Mouse (Mus musculus): ENCODE data around the gene Cfap97d2. TPM values are rescaled to one million over a fixed set of nuclear protein-coding genes. Genes with fewer than 3 reads are reported as not detected.
"Not testable (repeated sequence)": the region's sequence is repeated elsewhere in the genome, so short reads cannot be mapped to it uniquely, and the experiment has no call there.

Gene Cfap97d2
- polyA plus RNA-seq, 1 experiment from 2014 or later = 0.17 TPM

GRCm38 (mm10) chr8:13727469-13728094 lies 21.9 kb downstream of the Cfap97d2 start:
- no peak overlapping the region for H3K9ac ChIP-seq (ENCODE audit: low read length)
- DNase-seq (ENCODE audit: low spot score) = no peak
- no peaks in the 10 kb centered on the region for H3K4me1 ChIP-seq (replicated peaks; ENCODE audit: control insufficient read depth, insufficient read depth)

GRCm38 (mm10) chr8:13740323-13740770 lies 34.7 kb downstream of the Cfap97d2 start:
- H3K36me3 ChIP-seq (ENCODE audit: control insufficient read depth, insufficient read depth, low read length) = no peaks in the 10 kb centered on the region

More at GRCm38 (mm10) chr8:13727469-13728094, 21.9 kb downstream of the Cfap97d2 start:
- Histone ChIP-seq H3K4me3 (ENCODE audit: low read depth, low read length) (no peak overlapping the region), H3K27me3 (ENCODE audit: control insufficient read depth, insufficient read depth, low read length) (no peaks in the 10 kb centered on the region), H3K27ac (replicated peaks) (no peak overlapping the region), H3K9me3 (ENCODE audit: control insufficient read depth, low read length) (no peaks in the 10 kb centered on the region), H3K4me2 (replicated peaks; ENCODE audit: low read depth) (no peak overlapping the region), H3K36me3 (ENCODE audit: control insufficient read depth, insufficient read depth, low read length) (no peaks in the 10 kb centered on the region)
- no peak for ATAC-seq (ENCODE audit: low FRiP score, low TSS enrichment)
- 61% methylated on average over 10 of the region's 10 CpGs for WGBS
- TF ChIP-seq EP300 (optimal IDR thresholded peaks at IDR 0.05) = no peak
- TF ChIP-seq CTCF (IDR thresholded peaks at IDR 0.05; ENCODE audit: low read depth) = no peak

GRCm38 (mm10) chr8:13740817-13741613 lies 35.3 kb downstream of the Cfap97d2 start:
- Histone ChIP-seq H3K36me3 (ENCODE audit: control insufficient read depth, insufficient read depth, low read length) (no peaks in the 10 kb centered on the region), H3K27me3 (ENCODE audit: control insufficient read depth, insufficient read depth, low read length) (no peaks in the 10 kb centered on the region), H3K4me2 (replicated peaks; ENCODE audit: low read depth) (no peak overlapping the region), H3K9me3 (ENCODE audit: control insufficient read depth, low read length) (no peaks in the 10 kb centered on the region), H3K4me1 (replicated peaks; ENCODE audit: control insufficient read depth, insufficient read depth) (no peaks in the 10 kb centered on the region), H3K4me3 (ENCODE audit: low read depth, low read length) (no peak overlapping the region), H3K9ac (ENCODE audit: low read length) (no peak overlapping the region), H3K27ac (replicated peaks) (peak overlapping the region; percentile 69)
- 77% methylated on average over 7 of the region's 7 CpGs for WGBS
- TF ChIP-seq EP300 (optimal IDR thresholded peaks at IDR 0.05) = no peak
- TF ChIP-seq CTCF (IDR thresholded peaks at IDR 0.05; ENCODE audit: low read depth) = no peak
- ATAC-seq (ENCODE audit: low FRiP score, low TSS enrichment) = no peak
- no peak for DNase-seq (ENCODE audit: low spot score)

More at GRCm38 (mm10) chr8:13740323-13740770, 34.7 kb downstream of the Cfap97d2 start:
- TF ChIP-seq CTCF (IDR thresholded peaks at IDR 0.05; ENCODE audit: low read depth) = no peak
- no peak for TF ChIP-seq EP300 (optimal IDR thresholded peaks at IDR 0.05)
- Histone ChIP-seq H3K27ac (replicated peaks) (peak overlapping the region; percentile 69), H3K4me3 (ENCODE audit: low read depth, low read length) (no peak overlapping the region), H3K9ac (ENCODE audit: low read length) (no peak overlapping the region), H3K4me2 (replicated peaks; ENCODE audit: low read depth) (no peak overlapping the region), H3K27me3 (ENCODE audit: control insufficient read depth, insufficient read depth, low read length) (no peaks in the 10 kb centered on the region), H3K9me3 (ENCODE audit: control insufficient read depth, low read length) (no peaks in the 10 kb centered on the region), H3K4me1 (replicated peaks; ENCODE audit: control insufficient read depth, insufficient read depth) (no peaks in the 10 kb centered on the region)
- DNase-seq (ENCODE audit: low spot score) (peak; percentile 24), ATAC-seq (ENCODE audit: low FRiP score, low TSS enrichment) (peak; percentile 65; the same call in 1 of the 2 replicates)
- WGBS = 24% methylated on average over 6 of the region's 6 CpGs

- DNase-seq (ENCODE audit: low spot score); H3K9me3 ChIP-seq (ENCODE audit: control insufficient read depth, low read length); H3K36me3 ChIP-seq (ENCODE audit: control insufficient read depth, insufficient read depth, low read length); H3K27me3 ChIP-seq (ENCODE audit: control insufficient read depth, insufficient read depth, low read length); H3K9ac ChIP-seq (ENCODE audit: low read length); H3K4me3 ChIP-seq (ENCODE audit: low read depth, low read length); H3K4me2 ChIP-seq (replicated peaks; ENCODE audit: low read depth); H3K27ac ChIP-seq (replicated peaks); ATAC-seq (ENCODE audit: low FRiP score, low TSS enrichment); H3K4me1 ChIP-seq (replicated peaks; ENCODE audit: control insufficient read depth, insufficient read depth): not testable (repeated sequence)
- 74% methylated on average over 4 of the region's 6 CpGs for WGBS
These were observed 40.5 kb downstream of the Cfap97d2 start for GRCm38 (mm10) chr8:13746212-13746611.

- Histone ChIP-seq H3K4me1 (replicated peaks; ENCODE audit: control insufficient read depth, insufficient read depth) (no peaks in the 10 kb centered on the region), H3K9ac (ENCODE audit: low read length) (no peak overlapping the region), H3K4me3 (ENCODE audit: low read depth, low read length) (no peak overlapping the region), H3K9me3 (ENCODE audit: control insufficient read depth, low read length) (no peaks in the 10 kb centered on the region), H3K36me3 (ENCODE audit: control insufficient read depth, insufficient read depth, low read length) (no peaks in the 10 kb centered on the region), H3K27ac (replicated peaks) (0 out of 2 replicates have a peak overlapping the region, but pooled peaks have one; percentile 24), H3K4me2 (replicated peaks; ENCODE audit: low read depth) (no peak overlapping the region), H3K27me3 (ENCODE audit: control insufficient read depth, insufficient read depth, low read length) (no peaks in the 10 kb centered on the region)
- 5% methylated on average over 3 of the region's 3 CpGs for WGBS
- DNase-seq (ENCODE audit: low spot score) = no peak
- TF ChIP-seq CTCF (IDR thresholded peaks at IDR 0.05; ENCODE audit: low read depth) (no peak), EP300 (optimal IDR thresholded peaks at IDR 0.05) (no peak)
- ATAC-seq (ENCODE audit: low FRiP score, low TSS enrichment) = peak; percentile 61; the same call in 1 of the 2 replicates
These were observed 41.9 kb downstream of the Cfap97d2 start for GRCm38 (mm10) chr8:13747626-13748025.

- TF ChIP-seq CTCF (IDR thresholded peaks at IDR 0.05; ENCODE audit: low read depth) (peak; percentile 89), EP300 (optimal IDR thresholded peaks at IDR 0.05) (no peak)
- peak; percentile 77 for DNase-seq (ENCODE audit: low spot score)
- Histone ChIP-seq H3K36me3 (ENCODE audit: control insufficient read depth, insufficient read depth, low read length) (no peaks in the 10 kb centered on the region), H3K4me3 (ENCODE audit: low read depth, low read length) (no peak overlapping the region), H3K9ac (ENCODE audit: low read length) (no peak overlapping the region), H3K27ac (replicated peaks) (no peak overlapping the region), H3K9me3 (ENCODE audit: control insufficient read depth, low read length) (no peaks in the 10 kb centered on the region), H3K27me3 (ENCODE audit: control insufficient read depth, insufficient read depth, low read length) (no peaks in the 10 kb centered on the region), H3K4me2 (replicated peaks; ENCODE audit: low read depth) (no peak overlapping the region), H3K4me1 (replicated peaks; ENCODE audit: control insufficient read depth, insufficient read depth) (0 out of 2 replicates have a peak, but pooled peaks cover 2% of the 10 kb centered on the region)
- 32% methylated on average over 2 of the region's 2 CpGs for WGBS
- ATAC-seq (ENCODE audit: low FRiP score, low TSS enrichment) = no peak
These were observed 48.0 kb downstream of the Cfap97d2 start for GRCm38 (mm10) chr8:13753680-13754079.

Data from stomach, postnatal 0 days (tissue).